Mouse (Mus musculus) C2C12 (cell line): Measurements from ENCODE around the gene RPS10-NUDT3.

ENCODE experiments used
- CTCF ChIP-seq: IDR thresholded peaks from one replicate; pipeline ENCODE4 v1.5.1; 2011; ENCODE audit not compliant: control insufficient read depth, insufficient read depth, insufficient read length
- MYOD1 ChIP-seq: IDR thresholded peaks from one replicate; pipeline ENCODE4 v1.6.1; 2011; ENCODE audit warnings: low read depth; ENCODE audit not compliant: control insufficient read depth, insufficient read length

GRCm38 (mm10) chr17:27557181-27557926 lies 77.7 kb downstream of the RPS10-NUDT3 start:
- TF ChIP-seq CTCF (peak; percentile 27), MYOD1 (no peak)
